Mouse (Mus musculus) heart, embryonic 15.5 days (tissue): ENCODE results near the gene Gzmn. TPM values are rescaled to one million over a fixed set of nuclear protein-coding genes. Genes with fewer than 3 reads are reported as not detected.
"Not testable (repeated sequence)": the region's sequence is repeated elsewhere in the genome, so short reads cannot be mapped to it uniquely, and the experiment has no call there.

Experiments
- ATAC-seq: fragments of 200-750 bp; cut with Nextera tagmentation; replicated peaks from 2 replicates; pipeline ENCODE4 v1.8.0; 2017; ENCODE audit warnings: low read depth, moderate TSS enrichment; ENCODE audit not compliant: insufficient number of reproducible peaks, insufficient read depth, low FRiP score
- H3K27ac ChIP-seq: fragments of 300-500 bp; sonication (generic); 2 replicates; pipeline ENCODE4 v1.5.1; 2015; ENCODE audit warnings: mild to moderate bottlenecking, inconsistent platforms
- H3K27me3 ChIP-seq: fragments of 300-500 bp; sonication (generic); 2 replicates; pipeline ENCODE4 v1.6.1; 2015; ENCODE audit warnings: inconsistent platforms
- H3K36me3 ChIP-seq: fragments of 300-500 bp; sonication (generic); 2 replicates; pipeline ENCODE4 v1.6.1; 2015; ENCODE audit warnings: mild to moderate bottlenecking, inconsistent platforms
- H3K4me1 ChIP-seq: fragments of 300-500 bp; sonication (generic); replicated peaks from 2 replicates; pipeline ENCODE4 v1.6.1; 2015; ENCODE audit warnings: inconsistent platforms
- H3K4me2 ChIP-seq: fragments of 300-500 bp; sonication (generic); 2 replicates; pipeline ENCODE4 v1.6.1; 2015; ENCODE audit warnings: inconsistent platforms, mild to moderate bottlenecking, moderate library complexity
- H3K4me3 ChIP-seq: fragments of 300-500 bp; sonication (generic); 2 replicates; pipeline ENCODE4 v1.5.1; 2015; ENCODE audit warnings: mild to moderate bottlenecking, inconsistent platforms
- H3K9ac ChIP-seq: fragments of 300-500 bp; sonication (generic); 2 replicates; pipeline ENCODE4 v1.6.1; 2015; ENCODE audit warnings: mild to moderate bottlenecking, inconsistent platforms
- H3K9me3 ChIP-seq: fragments of 300-500 bp; sonication (generic); replicated peaks from 2 replicates; pipeline ENCODE4 v1.6.1; 2016; ENCODE audit warnings: inconsistent platforms
- WGBS: fragments of 180-500 bp; shearing (Covaris S2); methylation state at CpG from one replicate; pipeline ENCODE4 v1.1.7; 2015; ENCODE audit warnings: mixed read lengths; 5-methylcytosine and 5-hydroxymethylcytosine counted together
- polyA plus RNA-seq: library from polyadenylated mRNA; unstranded; fragments of >200 nt; fragmentation: Nextera tagmentation; extraction: Ambion mirVana; gene quantifications from 2 replicates; pipeline ENCODE4 v1.2.1, GENCODE M21; 2015

Gzmn gene
- polyA plus RNA-seq, 1 experiment from 2014 or later: not detected

- H3K27me3 ChIP-seq, H3K4me3 ChIP-seq, H3K27ac ChIP-seq, H3K9me3 ChIP-seq, H3K9ac ChIP-seq, H3K36me3 ChIP-seq, ATAC-seq, H3K4me1 ChIP-seq, H3K4me2 ChIP-seq: not testable (repeated sequence)
- WGBS: 69% methylated on average over 2 of the region's 2 CpGs
These were observed 14.9 kb downstream of the Gzmn start, which contains the start of gene Gzmg for GRCm38 (mm10) chr14:56159479-56159878. Gzmg (minus strand) TSS chr14:56159579.

- no peak overlapping the region for H3K9ac ChIP-seq
- H3K9me3 ChIP-seq: no peaks in the 10 kb centered on the region
- H3K27me3 ChIP-seq: no peaks in the 10 kb centered on the region
- H3K36me3 ChIP-seq: no peaks in the 10 kb centered on the region
- WGBS: 68% methylated on average over 2 of the region's 2 CpGs
- ATAC-seq: no peak
- no peak overlapping the region for H3K27ac ChIP-seq
- no peak overlapping the region for H3K4me2 ChIP-seq
- H3K4me3 ChIP-seq: no peak overlapping the region
- H3K4me1 ChIP-seq: no peaks in the 10 kb centered on the region
These were observed 19.1 kb downstream of the Gzmn start for GRCm38 (mm10) chr14:56155340-56155739.

GRCm38 (mm10) chr14:56133675-56134074 lies 40.7 kb downstream of the Gzmn start:
- H3K9ac ChIP-seq, H3K27me3 ChIP-seq, H3K4me1 ChIP-seq, H3K9me3 ChIP-seq, ATAC-seq, H3K4me2 ChIP-seq, H3K4me3 ChIP-seq, H3K27ac ChIP-seq, H3K36me3 ChIP-seq: not testable (repeated sequence)
- 78% methylated on average over 1 of the region's 1 CpGs for WGBS

GRCm38 (mm10) chr14:56132508-56132907 lies 41.9 kb downstream of the Gzmn start, which contains the start of gene Gzmd:
Gzmd (minus strand) TSS chr14:56132608.
- H3K27ac ChIP-seq, H3K36me3 ChIP-seq, H3K9me3 ChIP-seq, H3K4me1 ChIP-seq, H3K4me2 ChIP-seq, H3K9ac ChIP-seq, H3K27me3 ChIP-seq, ATAC-seq, H3K4me3 ChIP-seq: not testable (repeated sequence)
- WGBS: 71% methylated on average over 2 of the region's 2 CpGs

- Histone ChIP-seq H3K9ac (no peak overlapping the region), H3K27me3 (no peaks in the 10 kb centered on the region), H3K4me1 (no peaks in the 10 kb centered on the region), H3K27ac (no peak overlapping the region), H3K4me3 (no peak overlapping the region), H3K36me3 (no peaks in the 10 kb centered on the region), H3K9me3 (no peaks in the 10 kb centered on the region), H3K4me2 (no peak overlapping the region)
- 44% methylated on average over 3 of the region's 3 CpGs for WGBS
- ATAC-seq: no peak
These were observed 46.1 kb downstream of the Gzmn start for GRCm38 (mm10) chr14:56128341-56128740.

- no peaks in the 10 kb centered on the region for H3K27me3 ChIP-seq
- ATAC-seq: no peak
These were observed 50.9 kb downstream of the Gzmn start for GRCm38 (mm10) chr14:56123516-56123915.

GRCm38 (mm10) chr14:56120525-56120924 lies 53.9 kb downstream of the Gzmn start, which contains the start of gene Gzme:
Gzme (minus strand) TSS chr14:56120625.
- Histone ChIP-seq H3K4me1 (no peaks in the 10 kb centered on the region), H3K4me2 (no peak within 1 kb of the TSS), H3K9ac (no peak within 1 kb of the TSS), H3K9me3 (no peaks in the 10 kb centered on the region), H3K36me3 (no peaks in the 10 kb centered on the region), H3K4me3 (no peak within 1 kb of the TSS), H3K27me3 (no peaks in the 10 kb centered on the region), H3K27ac (no peak within 1 kb of the TSS)
- ATAC-seq: no peak

More at GRCm38 (mm10) chr14:56123516-56123915, 50.9 kb downstream of the Gzmn start:
- Histone ChIP-seq H3K4me3 (no peak overlapping the region), H3K9me3 (no peaks in the 10 kb centered on the region), H3K9ac (no peak overlapping the region), H3K27ac (no peak overlapping the region), H3K4me2 (no peak overlapping the region), H3K36me3 (no peaks in the 10 kb centered on the region), H3K4me1 (no peaks in the 10 kb centered on the region)
- 85% methylated on average over 3 of the region's 3 CpGs for WGBS

Other genes with a start within 250 kb of the Gzmn start
- gene Cma1, start 229.9 kb downstream of the Gzmn start, polyA plus RNA-seq: 8.9 and 9.6 TPM in 2 replicates
- gene Cma2, start 223.6 kb downstream of the Gzmn start, polyA plus RNA-seq: not detected in 2 replicates
- not detected in 2 replicates for gene Mcpt1, start 156.6 kb downstream of the Gzmn start, polyA plus RNA-seq
- not detected in 2 replicates for gene Mcpt9, start 144.1 kb downstream of the Gzmn start, polyA plus RNA-seq
- gene Mcpt2, start 132.6 kb downstream of the Gzmn start, polyA plus RNA-seq: 0.19 TPM in 1 of 2 replicates, not detected in the other
- gene Mcpt4, start 112.3 kb downstream of the Gzmn start, polyA plus RNA-seq: 0.75 and 0.88 TPM in 2 replicates
- gene Mcpt8, start 89.3 kb downstream of the Gzmn start, polyA plus RNA-seq: 0.52 and 0.94 TPM in 2 replicates
- 0.19 and 0.33 TPM in 2 replicates for gene Ctsg, start 72.0 kb downstream of the Gzmn start, polyA plus RNA-seq
- not detected in 2 replicates for gene Gzme, start 54.0 kb downstream of the Gzmn start, polyA plus RNA-seq
- not detected in 2 replicates for gene Gzmd, start 42.0 kb downstream of the Gzmn start, polyA plus RNA-seq
- gene Gzmg, start 15.0 kb downstream of the Gzmn start, polyA plus RNA-seq: not detected in 2 replicates
- gene Gzmf, start 36.8 kb upstream of the Gzmn start, polyA plus RNA-seq: not detected in 2 replicates
- not detected in 2 replicates for gene Gzmc, start 60.1 kb upstream of the Gzmn start, polyA plus RNA-seq
- gene Gzmb, start 87.7 kb upstream of the Gzmn start, polyA plus RNA-seq: 0.16 and 1.6 TPM in 2 replicates
- 0.09 and 0.20 TPM in 2 replicates for gene Atp12a, start 190.5 kb upstream of the Gzmn start, polyA plus RNA-seq
- 1.8 and 2.1 TPM in 2 replicates for gene Rnf17, start 228.0 kb upstream of the Gzmn start, polyA plus RNA-seq